Mouse (Mus musculus) embryo, embryonic 9.5 days (tissue): ENCODE measurements around the gene Hypk.
A peak's percentile ranks its signal among the peaks of the same experiment; 100 is the strongest.

Experiments
- DNase-seq: peaks from one replicate; pipeline ENCODE4 v3.0.0-alpha.2; 2017; ENCODE audit errors: extremely low spot score

Gene Hypk

GRCm38 (mm10) chr2:121452990-121453389 lies at the start of gene Hypk:
Gene Hypk, plus strand, starts transcription at chr2:121453290.
- no peak for DNase-seq

- DNase-seq: no peak
Observed at GRCm38 (mm10) chr2:121403296-121403695, 49.8 kb upstream of the Hypk start.

- peak; percentile 28 for DNase-seq
Observed at GRCm38 (mm10) chr2:121408160-121408559, 44.9 kb upstream of the Hypk start.

GRCm38 (mm10) chr2:121412843-121413386 lies 40.2 kb upstream of the Hypk start:
- DNase-seq: no peak

- peak; percentile 98 for DNase-seq
Observed at GRCm38 (mm10) chr2:121413387-121414042, 39.6 kb upstream of the Hypk start, which contains the start of the genes Pdia3 and Catsper2. Gene Pdia3, plus strand, starts transcription at chr2:121413775. Gene Catsper2, minus strand, starts transcription at chr2:121413792.

- no peak for DNase-seq
Observed at GRCm38 (mm10) chr2:121414139-121414685, 38.9 kb upstream of the Hypk start.

GRCm38 (mm10) chr2:121415103-121415502 lies 38.0 kb upstream of the Hypk start:
- DNase-seq: no peak

- DNase-seq: no peak
Observed at GRCm38 (mm10) chr2:121415591-121415990, 37.5 kb upstream of the Hypk start.

GRCm38 (mm10) chr2:121416356-121416755 lies 36.7 kb upstream of the Hypk start:
- DNase-seq: no peak

- no peak for DNase-seq
Observed at GRCm38 (mm10) chr2:121418476-121418875, 34.6 kb upstream of the Hypk start.

- DNase-seq: no peak
Observed at GRCm38 (mm10) chr2:121423166-121423565, 29.9 kb upstream of the Hypk start.

GRCm38 (mm10) chr2:121425890-121426289 lies 27.2 kb upstream of the Hypk start:
- no peak for DNase-seq

- no peak for DNase-seq
Observed at GRCm38 (mm10) chr2:121434854-121435253, 18.2 kb upstream of the Hypk start.

GRCm38 (mm10) chr2:121439746-121440145 lies 13.3 kb upstream of the Hypk start:
- DNase-seq: no peak

- DNase-seq: no peak
Observed at GRCm38 (mm10) chr2:121440834-121441605, 12.1 kb upstream of the Hypk start.

- no peak for DNase-seq
Observed at GRCm38 (mm10) chr2:121441800-121442199, 11.3 kb upstream of the Hypk start.

- DNase-seq: peak; percentile 79
Observed at GRCm38 (mm10) chr2:121442259-121443067, 10.6 kb upstream of the Hypk start.

GRCm38 (mm10) chr2:121443068-121443349 lies 10.1 kb upstream of the Hypk start:
- DNase-seq: no peak

GRCm38 (mm10) chr2:121444178-121444577 lies 8.9 kb upstream of the Hypk start, which contains the start of gene Ell3:
Gene Ell3, minus strand, starts transcription at chr2:121444278.
- DNase-seq: no peak

GRCm38 (mm10) chr2:121445117-121445516 lies 8.0 kb upstream of the Hypk start:
- no peak for DNase-seq

GRCm38 (mm10) chr2:121446506-121446905 lies 6.6 kb upstream of the Hypk start:
- no peak for DNase-seq

GRCm38 (mm10) chr2:121447006-121447405 lies 6.1 kb upstream of the Hypk start:
- no peak for DNase-seq
